Mouse (Mus musculus): ENCODE results near the gene Pdzd2.

- TF ChIP-seq EP300 (IDR thresholded peaks at IDR 0.05) (no peak), CTCF (IDR thresholded peaks at IDR 0.05) (no peak)
These were observed 133.4 kb downstream of the Pdzd2 start for GRCm38 (mm10) chr15:12606306-12606705.
